Mouse (Mus musculus) heart, embryonic 16.5 days (tissue): ENCODE measurements around the gene Snrpa. TPM values are rescaled to one million over a fixed set of nuclear protein-coding genes. Genes with fewer than 3 reads are reported as not detected.

Experiments used
- ATAC-seq: fragments of 200-750 bp; cut with Nextera tagmentation; replicated peaks from 2 replicates; pipeline ENCODE4 v1.8.0; 2017; ENCODE audit warnings: moderate number of reproducible peaks; ENCODE audit not compliant: insufficient read depth, low FRiP score; ENCODE audit errors: extremely low read depth
- H3K27ac ChIP-seq: fragments of 300-500 bp; sonication (generic); 2 replicates; pipeline ENCODE4 v1.5.1; 2014; ENCODE audit warnings: mild to moderate bottlenecking, low read length, control low read depth, moderate library complexity
- H3K27me3 ChIP-seq: fragments of 300-500 bp; sonication (generic); 2 replicates; pipeline ENCODE4 v1.6.1; 2014; ENCODE audit warnings: low read length, mixed read lengths; ENCODE audit not compliant: control insufficient read depth, insufficient read depth
- H3K36me3 ChIP-seq: fragments of 300-500 bp; sonication (generic); 2 replicates; pipeline ENCODE4 v1.6.1; 2014; ENCODE audit not compliant: control insufficient read depth, insufficient read depth
- H3K4me1 ChIP-seq: fragments of 300-500 bp; sonication (generic); 2 replicates; pipeline ENCODE4 v1.6.1; 2014; ENCODE audit warnings: low read length, mixed read lengths; ENCODE audit not compliant: control insufficient read depth, insufficient read depth
- H3K4me2 ChIP-seq: fragments of 300-500 bp; sonication (generic); 2 replicates; pipeline ENCODE4 v1.6.1; 2014; ENCODE audit warnings: low read depth, mild to moderate bottlenecking, control low read depth, low read length
- H3K4me3 ChIP-seq: fragments of 300-500 bp; sonication (generic); 2 replicates; pipeline ENCODE4 v1.5.1; 2014; ENCODE audit warnings: mild to moderate bottlenecking, control low read depth, low read length
- H3K9ac ChIP-seq: fragments of 300-500 bp; sonication (generic); 2 replicates; pipeline ENCODE4 v1.6.1; 2014; ENCODE audit warnings: low read length, control low read depth
- H3K9me3 ChIP-seq: fragments of 300-500 bp; sonication (generic); replicated peaks from 2 replicates; pipeline ENCODE4 v1.6.1; 2016; ENCODE audit warnings: low read length; ENCODE audit not compliant: control insufficient read depth
- WGBS: fragments of 180-500 bp; shearing (Covaris S2); extraction: QIAGEN DNeasy Blood & Tissue Kit; methylation state at CpG from one replicate; pipeline ENCODE4 v1.1.7; 2014; 5-methylcytosine and 5-hydroxymethylcytosine counted together
- polyA plus RNA-seq: library from polyadenylated mRNA; unstranded; fragments of >200 nt; fragmentation: Nextera tagmentation; extraction: Ambion mirVana; gene quantifications from 2 replicates; pipeline ENCODE4 v1.2.1, GENCODE M21; 2015

Gene Snrpa
- polyA plus RNA-seq, 1 experiment from 2014 or later = 165 TPM

DNA sequence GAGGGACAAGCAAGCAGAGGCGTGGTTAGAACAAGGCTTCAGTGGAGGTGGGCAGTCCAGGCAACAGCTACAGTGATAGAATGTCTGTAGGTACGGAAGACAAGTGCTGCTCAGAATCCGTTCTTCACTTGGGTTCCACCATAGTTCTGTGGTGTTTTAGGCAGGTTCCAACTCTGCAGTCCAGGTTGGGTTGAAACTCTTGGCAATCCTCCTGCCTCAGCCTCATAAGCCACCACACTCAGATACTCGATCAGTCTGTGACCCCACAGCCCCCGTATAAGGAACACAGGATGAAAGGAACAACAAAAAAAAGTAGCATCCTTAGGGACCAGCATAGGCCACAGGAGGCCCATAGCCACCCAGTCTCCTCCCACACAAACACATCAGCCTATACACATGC, 3.6 kb downstream of the Snrpa start:
- 89% methylated on average over 5 of the region's 5 CpGs for WGBS
- Histone ChIP-seq H3K9me3 (no peaks in the 10 kb centered on the region), H3K4me3 (no peak overlapping the region), H3K4me2 (no peak overlapping the region), H3K9ac (no peak overlapping the region), H3K27me3 (no peaks in the 10 kb centered on the region), H3K27ac (no peak overlapping the region), H3K4me1 (peaks cover 12% of the 10 kb centered on the region), H3K36me3 (peaks cover 55% of the 10 kb centered on the region)
- no peak for ATAC-seq

- H3K9me3 ChIP-seq = peaks cover 3% of the 10 kb centered on the region; the same call in 1 of the 2 replicates
- no peak for ATAC-seq
- peaks cover 2% of the 10 kb centered on the region; the same call in 1 of the 2 replicates for H3K4me1 ChIP-seq
- H3K27me3 ChIP-seq = no peaks in the 10 kb centered on the region
- H3K9ac ChIP-seq = no peak overlapping the region
- H3K4me2 ChIP-seq = no peak overlapping the region
- H3K36me3 ChIP-seq = peaks cover 79% of the 10 kb centered on the region
- no peak overlapping the region for H3K4me3 ChIP-seq
- WGBS = 94% methylated on average over 10 of the region's 10 CpGs
- H3K27ac ChIP-seq = no peak overlapping the region
Observed at GRCm38 (mm10) chr7:27189271-27189931, 6.7 kb downstream of the Snrpa start.

DNA sequence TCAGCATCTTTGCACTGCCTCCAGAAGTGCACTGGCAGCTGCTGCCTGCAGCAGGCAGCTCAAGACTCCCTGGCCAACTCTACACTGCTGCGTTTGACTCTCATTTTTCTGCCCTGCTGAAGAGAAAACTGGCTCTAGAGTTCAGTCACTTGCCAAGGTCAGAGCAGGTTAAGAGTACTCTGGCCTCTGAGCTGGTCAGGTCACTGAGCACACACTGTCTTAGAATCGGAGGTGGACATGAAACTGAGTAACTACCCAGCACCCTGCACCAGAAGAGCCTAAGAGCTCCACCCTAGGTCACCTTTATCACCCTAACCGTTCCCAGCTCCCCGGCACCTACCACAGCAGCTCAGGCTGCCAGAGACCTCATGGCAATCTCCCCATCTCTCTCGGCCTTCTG, 10.1 kb downstream of the Snrpa start:
- ATAC-seq = no peak

GRCm38 (mm10) chr7:27184964-27185363, 11.1 kb downstream of the Snrpa start:
- peaks cover 3% of the 10 kb centered on the region; the same call in 1 of the 2 replicates for H3K9me3 ChIP-seq
- H3K9ac ChIP-seq = no peak overlapping the region
- no peaks in the 10 kb centered on the region for H3K27me3 ChIP-seq
- no peaks in the 10 kb centered on the region for H3K4me1 ChIP-seq
- no peak for ATAC-seq
- H3K27ac ChIP-seq = no peak overlapping the region
- 61% methylated on average over 3 of the region's 3 CpGs for WGBS
- no peak overlapping the region for H3K4me2 ChIP-seq
- no peak overlapping the region for H3K4me3 ChIP-seq
- peaks cover 50% of the 10 kb centered on the region for H3K36me3 ChIP-seq

More for the DNA sequence above, 10.1 kb downstream of the Snrpa start:
- 90% methylated on average over 5 of the region's 5 CpGs for WGBS
- no peaks in the 10 kb centered on the region for H3K27me3 ChIP-seq
- peaks cover 61% of the 10 kb centered on the region for H3K36me3 ChIP-seq
- H3K4me2 ChIP-seq = no peak overlapping the region
- no peak overlapping the region for H3K9ac ChIP-seq
- peaks cover 3% of the 10 kb centered on the region; the same call in 1 of the 2 replicates for H3K9me3 ChIP-seq
- H3K4me1 ChIP-seq = no peaks in the 10 kb centered on the region
- H3K27ac ChIP-seq = no peak overlapping the region
- no peak overlapping the region for H3K4me3 ChIP-seq

- ATAC-seq = no peak
- H3K4me1 ChIP-seq = peaks cover 13% of the 10 kb centered on the region
- H3K27me3 ChIP-seq = no peaks in the 10 kb centered on the region
- 68% methylated on average over 1 of the region's 1 CpGs for WGBS
- no peak overlapping the region for H3K27ac ChIP-seq
- peaks cover 28% of the 10 kb centered on the region for H3K36me3 ChIP-seq
- H3K4me3 ChIP-seq = no peak overlapping the region
- H3K9ac ChIP-seq = no peak overlapping the region
- H3K4me2 ChIP-seq = no peak overlapping the region
- peaks cover 3% of the 10 kb centered on the region; the same call in 1 of the 2 replicates for H3K9me3 ChIP-seq
Observed at GRCm38 (mm10) chr7:27182498-27182897, 13.6 kb downstream of the Snrpa start.

- no peak for ATAC-seq
- Histone ChIP-seq H3K9ac (no peak within 1 kb of the TSS), H3K4me3 (no peak within 1 kb of the TSS), H3K36me3 (peaks cover 19% of the 10 kb centered on the region), H3K4me2 (no peak within 1 kb of the TSS), H3K27me3 (no peaks in the 10 kb centered on the region), H3K27ac (no peak within 1 kb of the TSS), H3K4me1 (peaks cover 13% of the 10 kb centered on the region), H3K9me3 (peaks cover 3% of the 10 kb centered on the region; the same call in 1 of the 2 replicates)
- WGBS = 58% methylated on average over 14 of the region's 14 CpGs
Observed at GRCm38 (mm10) chr7:27180837-27181695, 15.0 kb downstream of the Snrpa start, which contains the start of the genes Gm21983 and Mia. Gene Gm21983, minus strand, starts transcription at chr7:27181086. Gene Mia, minus strand, starts transcription at chr7:27181157.

DNA sequence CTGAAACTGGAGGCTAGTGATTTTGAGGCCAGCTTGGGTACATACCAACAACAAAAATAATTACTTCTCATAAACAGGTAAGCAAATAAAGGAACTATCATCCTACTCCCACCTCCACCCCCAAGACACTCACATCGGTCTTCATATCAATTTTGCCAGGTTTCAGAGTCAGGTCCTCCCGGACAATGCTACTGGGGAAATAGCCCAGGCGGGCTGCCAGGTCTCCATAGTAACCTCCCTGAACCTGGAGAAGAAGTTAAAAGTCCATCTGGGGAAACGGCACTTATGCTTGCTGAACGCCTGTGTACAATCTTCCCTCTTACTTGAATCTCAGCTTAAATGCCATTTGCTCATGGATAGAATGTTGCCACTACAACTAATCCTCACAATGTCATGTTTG, 16.0 kb downstream of the Snrpa start:
- peaks cover 2% of the 10 kb centered on the region; the same call in 1 of the 2 replicates for H3K9me3 ChIP-seq
- no peak overlapping the region for H3K9ac ChIP-seq
- WGBS = 47% methylated on average over 5 of the region's 5 CpGs
- no peaks in the 10 kb centered on the region for H3K27me3 ChIP-seq
- peak overlapping the region; percentile 64; the same call in 1 of the 2 replicates for H3K27ac ChIP-seq
- no peak for ATAC-seq
- H3K4me2 ChIP-seq = no peak overlapping the region
- peaks cover 8% of the 10 kb centered on the region for H3K36me3 ChIP-seq
- H3K4me1 ChIP-seq = peaks cover 13% of the 10 kb centered on the region
- no peak overlapping the region for H3K4me3 ChIP-seq

DNA sequence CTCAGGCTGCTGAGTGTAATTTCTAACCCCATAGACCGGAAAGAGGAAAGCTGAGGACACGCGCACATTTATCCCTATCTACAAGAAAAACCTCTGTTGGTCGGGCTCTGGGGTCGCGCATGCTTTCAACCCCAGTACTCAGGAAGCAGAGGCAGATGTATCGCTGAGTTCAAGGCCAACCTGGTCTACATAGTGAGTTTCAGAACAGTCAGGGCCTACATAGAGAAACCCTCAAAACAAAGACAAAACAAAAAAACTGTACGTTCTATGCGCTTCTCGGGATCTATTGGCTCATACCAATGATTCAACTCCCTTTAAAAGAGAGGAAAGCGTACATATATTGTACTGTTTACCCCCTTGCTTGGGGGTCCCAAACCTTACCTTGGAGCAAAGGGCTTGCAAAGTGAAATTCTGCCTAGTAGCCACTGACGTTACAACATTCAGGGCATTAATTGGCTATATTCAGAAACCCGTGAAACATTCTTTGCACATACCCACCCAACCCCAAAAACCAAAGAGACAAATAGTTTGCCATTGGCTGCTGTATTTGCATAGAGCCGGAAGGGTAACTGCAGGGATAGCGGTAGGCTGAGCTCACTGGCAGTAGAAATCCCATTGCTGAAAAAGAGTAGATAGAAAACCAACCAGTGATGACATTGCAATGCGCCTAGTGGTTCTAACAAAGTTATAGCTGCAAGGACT, 16.7 kb downstream of the Snrpa start:
- H3K9ac ChIP-seq = peak overlapping the region; percentile 50; the same call in 1 of the 2 replicates
- no peaks in the 10 kb centered on the region for H3K9me3 ChIP-seq
- peak overlapping the region; percentile 62 for H3K4me2 ChIP-seq
- peak overlapping the region; percentile 64 for H3K27ac ChIP-seq
- ATAC-seq = no peak
- peaks cover 3% of the 10 kb centered on the region; the same call in 1 of the 2 replicates for H3K36me3 ChIP-seq
- WGBS = 43% methylated on average over 16 of the region's 16 CpGs
- H3K27me3 ChIP-seq = no peaks in the 10 kb centered on the region
- peaks cover 13% of the 10 kb centered on the region for H3K4me1 ChIP-seq
- peak overlapping the region; percentile 89 for H3K4me3 ChIP-seq
